Mouse (Mus musculus) myocyte (in vitro differentiated cells): ENCODE data around the gene Myo18b.

Experiments used
- CEBPB ChIP-seq: IDR thresholded peaks from 2 replicates; pipeline ENCODE4 v1.6.1; 2011; ENCODE audit warnings: mild to moderate bottlenecking, moderate library complexity; ENCODE audit not compliant: poor library complexity, insufficient read depth, severe bottlenecking
- E2F4 ChIP-seq: IDR thresholded peaks from one replicate; pipeline ENCODE4 v1.6.1; 2011; ENCODE audit warnings: mild to moderate bottlenecking, control low read depth, moderate library complexity; ENCODE audit not compliant: insufficient read depth
- MAX ChIP-seq: IDR thresholded peaks from one replicate; pipeline ENCODE4 v1.6.1; 2011; ENCODE audit warnings: low read depth, mild to moderate bottlenecking, control low read depth
- MYOD1 ChIP-seq, 3 experiments: IDR thresholded peaks; one replicate each; pipeline ENCODE4 v1.6.1; 2011; ENCODE audit warnings: control low read depth in 2 of 3, low read depth in 2 of 3, mild to moderate bottlenecking in 2 of 3, moderate library complexity in 1 of 3; ENCODE audit not compliant: insufficient read length in 2 of 3, control insufficient read depth in 1 of 3
- MYOG ChIP-seq, 3 experiments: IDR thresholded peaks; one replicate each; pipeline ENCODE4 v1.6.1; 2011; ENCODE audit warnings: control low read depth in 2 of 3, low read depth in 2 of 3, mild to moderate bottlenecking in 2 of 3; ENCODE audit not compliant: insufficient read length in 2 of 3, control insufficient read depth in 1 of 3, insufficient read depth in 1 of 3
- POLR2A ChIP-seq: IDR thresholded peaks from one replicate; pipeline ENCODE4 v1.6.1; 2011; ENCODE audit warnings: low read depth, mild to moderate bottlenecking, control low read depth, moderate library complexity; ENCODE audit not compliant: insufficient read length
- POLR2AphosphoS2 ChIP-seq: IDR thresholded peaks from one replicate; pipeline ENCODE4 v1.6.1; 2011; ENCODE audit warnings: low read depth, control low read depth; ENCODE audit not compliant: insufficient read length
- REST ChIP-seq: IDR thresholded peaks from one replicate; pipeline ENCODE4 v1.6.1; 2011; ENCODE audit warnings: mild to moderate bottlenecking, control low read depth, moderate library complexity; ENCODE audit not compliant: insufficient read depth, insufficient read length
- SRF ChIP-seq: IDR thresholded peaks from one replicate; pipeline ENCODE4 v1.6.1; 2011; ENCODE audit warnings: low read depth; ENCODE audit not compliant: control insufficient read depth, insufficient read length
- TCF12 ChIP-seq: IDR thresholded peaks from one replicate; pipeline ENCODE4 v1.6.1; 2011; ENCODE audit warnings: mild to moderate bottlenecking, control low read depth; ENCODE audit not compliant: poor library complexity, insufficient read depth, severe bottlenecking
- TCF3 ChIP-seq: IDR thresholded peaks from one replicate; pipeline ENCODE4 v1.6.1; 2011; ENCODE audit warnings: low read depth, control low read depth; ENCODE audit not compliant: insufficient read length
- USF1 ChIP-seq: IDR thresholded peaks from one replicate; pipeline ENCODE4 v1.6.1; 2011; ENCODE audit warnings: low read depth, mild to moderate bottlenecking, control low read depth, moderate library complexity

DNA sequence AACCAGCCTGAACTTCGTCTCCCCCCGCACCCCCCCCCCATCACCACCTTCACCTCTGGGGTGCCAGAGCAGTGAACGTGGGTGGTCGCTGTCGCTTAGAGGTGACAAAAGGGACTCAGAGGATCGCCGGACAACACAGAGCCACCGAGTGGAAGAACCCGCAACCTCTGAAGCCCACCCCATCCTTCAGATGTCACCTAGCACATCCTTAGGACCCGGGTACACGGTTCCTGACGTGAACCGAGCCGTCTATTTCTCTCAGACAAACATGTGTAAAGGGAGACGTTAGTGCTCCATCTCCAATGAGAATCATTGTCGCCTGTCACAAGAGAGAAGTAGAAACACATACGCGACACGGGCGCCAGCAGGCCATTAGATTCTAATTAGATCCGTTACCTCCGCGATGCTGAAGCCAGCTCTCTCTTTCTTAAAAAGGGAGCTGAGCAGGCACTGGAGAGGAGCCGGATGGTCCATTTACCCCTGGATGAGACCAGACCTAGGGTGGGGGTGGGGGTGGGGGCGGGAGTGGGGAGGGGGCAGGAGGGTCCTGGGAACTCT lies 48.1 kb downstream of the Myo18b start:
- TF ChIP-seq REST, result no peak
- no peak for TF ChIP-seq POLR2A
- no peak for TF ChIP-seq E2F4
- no peak for TF ChIP-seq USF1
- no peak for TF ChIP-seq TCF3
- no peak for TF ChIP-seq MYOG (IDR thresholded peaks at IDR 0.05; ENCODE audit: control insufficient read depth in 1 of 3, insufficient read depth in 1 of 3, insufficient read length in 2 of 3, low read depth in 2 of 3)
- no peak for TF ChIP-seq TCF12
- no peak for TF ChIP-seq MYOD1 (IDR thresholded peaks at IDR 0.05; ENCODE audit: control insufficient read depth in 1 of 3, insufficient read length in 2 of 3, low read depth in 2 of 3)
- no peak for TF ChIP-seq MAX
- TF ChIP-seq POLR2AphosphoS2, result no peak
- TF ChIP-seq CEBPB, result no peak
- no peak for TF ChIP-seq SRF
